Mouse (Mus musculus) brain, embryonic 14.5 days (tissue): ENCODE data around the gene Pcbp3.

Experiments used
- CTCF ChIP-seq: fragments of 200-500 bp; IDR thresholded peaks from 2 replicates; pipeline ENCODE4 v1.5.1; 2012; ENCODE audit warnings: inconsistent platforms, mild to moderate bottlenecking, moderate library complexity, borderline replicate concordance; ENCODE audit not compliant: insufficient read depth, insufficient read length; ENCODE audit errors: extremely low read depth
- POLR2A ChIP-seq: fragments of 200-500 bp; IDR thresholded peaks from 2 replicates; pipeline ENCODE4 v1.6.1; 2012; ENCODE audit warnings: mild to moderate bottlenecking, inconsistent platforms, borderline replicate concordance; ENCODE audit not compliant: poor library complexity, insufficient read depth, insufficient read length, severe bottlenecking; ENCODE audit errors: extremely low read depth

DNA sequence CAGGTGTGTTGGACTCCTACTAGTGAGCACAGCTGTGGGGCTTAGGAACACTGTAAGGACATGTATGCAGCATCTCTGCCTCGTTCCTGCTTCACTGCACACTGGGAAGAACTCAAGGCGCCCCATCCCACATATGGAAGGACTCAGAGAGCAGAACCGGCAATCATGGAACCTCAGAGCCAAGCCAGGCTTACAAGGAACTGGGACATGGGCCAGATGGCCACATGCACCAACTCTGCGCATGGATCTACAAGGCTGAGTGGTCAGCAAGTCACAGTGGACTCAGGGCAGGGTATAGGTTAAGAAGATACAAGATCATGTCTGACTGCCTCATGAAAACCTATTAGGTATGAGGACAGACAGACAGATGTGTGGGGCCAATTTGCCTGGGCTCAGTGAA lies 171.8 kb downstream of the Pcbp3 start:
- TF ChIP-seq CTCF (no peak), POLR2A (no peak)
